Mouse (Mus musculus) testis, adult 2 months (tissue): ENCODE results near the gene Cdh23.

Experiments
- CTCF ChIP-seq: fragments of 200-500 bp; IDR thresholded peaks from 2 replicates; pipeline ENCODE4 v1.5.1; 2012; ENCODE audit warnings: low read depth, mild to moderate bottlenecking, inconsistent platforms, low read length, moderate library complexity; ENCODE audit not compliant: control insufficient read depth, insufficient read depth, insufficient replicate concordance
- POLR2A ChIP-seq: fragments of 200-500 bp; IDR thresholded peaks from 2 replicates; pipeline ENCODE4 v1.6.1; 2012; ENCODE audit warnings: low read depth, mild to moderate bottlenecking, inconsistent platforms, low read length, moderate library complexity; ENCODE audit not compliant: control insufficient read depth

DNA sequence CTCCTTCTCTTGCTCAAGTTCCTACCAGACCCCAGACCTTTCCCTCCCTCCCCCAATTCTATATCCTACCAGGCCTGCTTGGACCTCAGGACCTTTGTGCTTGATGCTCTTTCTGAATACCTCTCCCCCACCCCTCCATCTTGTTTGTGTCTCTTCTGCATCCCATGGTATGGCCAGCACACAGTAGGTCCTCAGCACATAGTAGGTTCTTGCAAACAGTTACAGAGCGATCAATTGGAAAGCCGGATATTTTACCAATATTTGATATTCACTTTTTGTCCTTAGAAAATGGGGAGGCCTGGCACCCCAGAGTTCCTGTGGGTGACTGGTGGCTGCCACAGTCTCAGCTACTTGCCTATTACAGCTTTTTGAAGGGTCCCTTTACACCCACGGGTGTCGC lies 361.3 kb downstream of the Cdh23 start:
- no peak for TF ChIP-seq POLR2A
- no peak for TF ChIP-seq CTCF
